Mouse (Mus musculus): ENCODE results near the gene 3110021N24Rik. TPM values are rescaled to one million over a fixed set of nuclear protein-coding genes. Genes with fewer than 3 reads are reported as not detected.

Gene 3110021N24Rik
- 0.02 and 0.03 TPM in 2 replicates for polyA plus RNA-seq (2012; rRNA removed)

GRCm38 (mm10) chr4:108719349-108719748 lies at the start of gene 3110021N24Rik:
TSS of gene 3110021N24Rik (plus strand) at chr4:108719649.

DNA sequence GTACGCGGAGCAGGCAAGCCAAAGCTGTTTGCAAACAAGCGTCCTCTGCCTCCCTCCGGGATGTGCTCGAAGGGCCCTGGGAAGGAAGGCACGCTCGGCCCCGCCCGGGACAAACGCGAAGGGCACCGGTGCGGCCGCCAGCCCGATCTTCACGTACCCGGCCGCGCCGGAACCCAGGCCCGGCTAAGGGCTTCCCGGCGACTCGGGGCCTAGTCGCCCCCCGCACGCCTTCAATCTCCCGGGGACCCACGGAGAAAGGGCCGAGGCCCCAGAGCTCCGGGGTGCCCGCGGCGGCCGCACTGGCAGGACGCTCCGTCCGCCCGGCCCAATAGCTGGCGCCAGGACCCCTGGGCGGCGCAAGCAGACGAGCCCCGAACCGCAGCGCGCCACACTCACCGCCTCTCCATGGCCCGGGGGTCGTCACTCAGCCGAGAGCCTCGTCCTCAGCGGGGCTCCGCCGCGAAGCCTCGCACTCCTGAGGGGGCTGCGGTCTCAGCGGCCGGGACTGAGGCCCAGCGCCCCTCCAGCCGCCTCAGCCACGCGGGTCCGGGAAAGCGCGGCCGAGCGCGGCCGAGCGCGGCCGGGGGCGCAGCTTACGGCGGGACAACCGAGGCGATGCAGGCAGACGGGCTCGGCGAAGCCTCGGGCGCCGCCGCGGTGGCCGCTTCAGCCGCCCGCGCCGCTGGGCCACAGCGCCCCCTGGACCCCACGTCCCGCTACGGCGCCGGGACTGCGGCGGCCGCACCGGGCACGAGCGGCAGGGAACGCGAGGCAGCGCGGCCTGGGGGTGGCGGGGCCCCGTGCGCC lies 60.8 kb downstream of the 3110021N24Rik start, which contains the start of gene Zfyve9:
Gene Zfyve9 (minus strand): TSS at position 742 of the 807 bp plus-strand sequence.

Other genes starting within 250 kb of the 3110021N24Rik start
- 16.0 and 17.3 TPM in 2 replicates for gene Prpf38a, start 140.3 kb upstream of the 3110021N24Rik start, polyA plus RNA-seq (2012; rRNA removed)
- gene Orc1, start 140.2 kb upstream of the 3110021N24Rik start, polyA plus RNA-seq (2012; rRNA removed): 4.5 and 5.5 TPM in 2 replicates
- gene Cc2d1b, start 99.7 kb upstream of the 3110021N24Rik start, polyA plus RNA-seq (2012; rRNA removed): 8.7 and 9.0 TPM in 2 replicates
- 2.1 and 2.7 TPM in 2 replicates for gene Zfyve9, start 61.1 kb downstream of the 3110021N24Rik start, polyA plus RNA-seq (2012; rRNA removed)
- 23.4 and 26.2 TPM in 2 replicates for gene Btf3l4, start 114.0 kb downstream of the 3110021N24Rik start, polyA plus RNA-seq (2012; rRNA removed)
- gene Txndc12, start 115.0 kb downstream of the 3110021N24Rik start, polyA plus RNA-seq (2012; rRNA removed): 20.6 and 23.2 TPM in 2 replicates
- gene Kti12, start 128.1 kb downstream of the 3110021N24Rik start, polyA plus RNA-seq (2012; rRNA removed): 20.7 and 21.2 TPM in 2 replicates
- gene A730015C16Rik, start 129.0 kb downstream of the 3110021N24Rik start, polyA plus RNA-seq (2012; rRNA removed): 0.02 and 0.05 TPM in 2 replicates
- gene Rab3b, start 159.4 kb downstream of the 3110021N24Rik start, polyA plus RNA-seq (2012; rRNA removed): 1.3 and 1.4 TPM in 2 replicates

Measured in liver, embryonic 18 days (tissue).